Mouse (Mus musculus): ENCODE data around the gene Slc38a8. TPM values are rescaled to one million over a fixed set of nuclear protein-coding genes. Genes with fewer than 3 reads are reported as not detected.

Slc38a8 gene
- total RNA-seq, 2 experiments from 2014 or later: 0.21 to 0.22 TPM

GRCm38 (mm10) chr8:119439424-119439823 lies 62.1 kb downstream of the Slc38a8 start:
- no peak for DNase-seq (ENCODE audit: low spot score in 2 of 2)

GRCm38 (mm10) chr8:119438876-119439275 lies 62.6 kb downstream of the Slc38a8 start:
- no peak for DNase-seq (ENCODE audit: low spot score in 2 of 2)

GRCm38 (mm10) chr8:119437506-119437905 lies 64.0 kb downstream of the Slc38a8 start:
- no peak for DNase-seq (ENCODE audit: low spot score in 2 of 2)

- DNase-seq (ENCODE audit: low spot score in 2 of 2): no peak
These were observed 64.6 kb downstream of the Slc38a8 start for GRCm38 (mm10) chr8:119436933-119437332.

GRCm38 (mm10) chr8:119436331-119436730 lies 65.2 kb downstream of the Slc38a8 start:
- no peak for DNase-seq (ENCODE audit: low spot score in 2 of 2)

GRCm38 (mm10) chr8:119435527-119435926 lies 66.0 kb downstream of the Slc38a8 start:
- DNase-seq (ENCODE audit: low spot score in 2 of 2): no peak

- DNase-seq (ENCODE audit: low spot score in 2 of 2): no peak
These were observed 66.9 kb downstream of the Slc38a8 start for GRCm38 (mm10) chr8:119434569-119434968.

GRCm38 (mm10) chr8:119433582-119434174 lies 67.8 kb downstream of the Slc38a8 start, which contains the start of gene Osgin1:
Gene Osgin1 (plus strand): TSS chr8:119434124.
- no peak for DNase-seq (ENCODE audit: low spot score in 2 of 2)

- no peak for DNase-seq (ENCODE audit: low spot score in 2 of 2)
These were observed 69.1 kb downstream of the Slc38a8 start for GRCm38 (mm10) chr8:119432372-119432771.

- no peak for DNase-seq (ENCODE audit: low spot score in 2 of 2)
These were observed 70.8 kb downstream of the Slc38a8 start for GRCm38 (mm10) chr8:119430690-119431089.

- DNase-seq (ENCODE audit: low spot score in 2 of 2): no peak
These were observed 71.2 kb downstream of the Slc38a8 start for GRCm38 (mm10) chr8:119430250-119430649.

Other genes with a start within 250 kb of the Slc38a8 start
- gene Hsbp1, start 157.2 kb downstream of the Slc38a8 start, total RNA-seq (2021): 100 to 1,000 TPM; 561 to 593 TPM
- 10 to 100 TPM; 20.3 to 22.3 TPM for gene Mlycd, start 106.8 kb downstream of the Slc38a8 start, total RNA-seq (2021)
- under 1 TPM; 0.25 to 0.33 TPM for gene Osgin1, start 67.6 kb downstream of the Slc38a8 start, total RNA-seq (2021)
- gene Necab2, start 55.0 kb downstream of the Slc38a8 start, total RNA-seq (2021): 100 to 1,000 TPM; 112 to 114 TPM
- 10 to 100 TPM; 62.7 to 67.9 TPM for gene Mbtps1, start 57.0 kb upstream of the Slc38a8 start, total RNA-seq (2021)
- gene Hsdl1, start 73.5 kb upstream of the Slc38a8 start, total RNA-seq (2021): 10 to 100 TPM; 52.3 to 53.2 TPM
- gene Dnaaf1, start 73.5 kb upstream of the Slc38a8 start, total RNA-seq (2021): under 1 TPM; 0.45 to 0.57 TPM
- 10 to 100 TPM; 12.5 to 13.0 TPM for gene Taf1c, start 103.5 kb upstream of the Slc38a8 start, total RNA-seq (2021)
- under 1 TPM in 1 of 2 experiments, not detected in 1; 0.25 TPM for gene Adad2, start 111.0 kb upstream of the Slc38a8 start, total RNA-seq (2021)
- 1 to 10 TPM in 1 of 2 experiments, under 1 TPM in 1; 0.91 to 1.1 TPM for gene Kcng4, start 134.0 kb upstream of the Slc38a8 start, total RNA-seq (2021)
- 1 to 10 TPM; 5.1 to 5.2 TPM for gene Wfdc1, start 164.7 kb upstream of the Slc38a8 start, total RNA-seq (2021)
- 1 to 10 TPM; 1.8 to 2.0 TPM for gene Atp2c2, start 198.3 kb upstream of the Slc38a8 start, total RNA-seq (2021)

All from layer of hippocampus, postnatal 10 days (tissue).